Mouse (Mus musculus) cerebellum, adult 2 months (tissue): Measurements from ENCODE around the gene Sik2. TPM values are rescaled to one million over a fixed set of nuclear protein-coding genes. Genes with fewer than 3 reads are reported as not detected.

ENCODE experiments used
- DNase-seq, 2 experiments: peaks; one replicate each; pipeline ENCODE4 v3.0.0; 2021
- H3K27ac ChIP-seq: fragments of 200-500 bp; 2 replicates; pipeline ENCODE4 v1.5.1; 2012; ENCODE audit warnings: low read length, control low read depth, inconsistent platforms; ENCODE audit not compliant: insufficient read depth
- H3K27me3 ChIP-seq: fragments of 200-500 bp; 2 replicates; pipeline ENCODE4 v1.6.1; 2012; ENCODE audit warnings: inconsistent platforms, mild to moderate bottlenecking, low read length, moderate library complexity; ENCODE audit not compliant: control insufficient read depth, insufficient read depth
- H3K4me1 ChIP-seq: fragments of 200-500 bp; 2 replicates; pipeline ENCODE4 v1.6.1; 2011; ENCODE audit warnings: low read length; ENCODE audit not compliant: control insufficient read depth, insufficient read depth
- H3K4me3 ChIP-seq: fragments of 200-500 bp; replicated peaks from 2 replicates; pipeline ENCODE3; 2011; ENCODE audit warnings: mild to moderate bottlenecking, low read depth, low read length, control low read depth; ENCODE audit not compliant: insufficient read depth
- CTCF ChIP-seq: fragments of 200-500 bp; IDR thresholded peaks from 2 replicates; pipeline ENCODE4 v1.5.1; 2011; ENCODE audit warnings: low read depth, mild to moderate bottlenecking, control low read depth, low read length, moderate library complexity, borderline replicate concordance; ENCODE audit not compliant: insufficient read depth
- POLR2A ChIP-seq: fragments of 200-500 bp; IDR thresholded peaks from 2 replicates; pipeline ENCODE4 v1.6.1; 2011; ENCODE audit warnings: low read length, control low read depth, borderline replicate concordance; ENCODE audit not compliant: insufficient read depth
- WGBS: fragments of 180-500 bp; shearing (Covaris S2); methylation state at CpG from one replicate; pipeline ENCODE4 v1.1.7; 2018; 5-methylcytosine and 5-hydroxymethylcytosine counted together
- polyA plus RNA-seq: library from polyadenylated mRNA; depleted of rRNA; stranded (reverse); fragments of >200 nt; gene quantifications from 2 replicates; pipeline ENCODE4 v1.2.3, GENCODE M21; 2012

Gene Sik2
- polyA plus RNA-seq, 1 experiment = 23.6 TPM

GRCm38 (mm10) chr9:51008068-51008840 is 619 bp downstream of the Sik2 start:
- no peak for TF ChIP-seq CTCF
- no peak for TF ChIP-seq POLR2A
- no peaks in the 10 kb centered on the region for H3K27me3 ChIP-seq
- H3K4me3 ChIP-seq = peak overlapping the region; percentile 88
- H3K27ac ChIP-seq = peak overlapping the region; percentile 87
- H3K4me1 ChIP-seq = no peaks in the 10 kb centered on the region
- DNase-seq = no peak
- WGBS = under 1% methylated on average over 65 of the region's 65 CpGs

- DNase-seq = no peak
- TF ChIP-seq POLR2A = no peak
- Histone ChIP-seq H3K27me3 (no peaks in the 10 kb centered on the region), H3K4me1 (no peaks in the 10 kb centered on the region), H3K27ac (peak overlapping the region; percentile 49; the same call in 1 of the 2 replicates), H3K4me3 (peak overlapping the region; percentile 88)
- WGBS = 9% methylated on average over 10 of the region's 10 CpGs
Measured at GRCm38 (mm10) chr9:51007726-51008067, 1.2 kb downstream of the Sik2 start.

- H3K4me3 ChIP-seq = no peak overlapping the region
- 5% methylated on average over 4 of the region's 4 CpGs for WGBS
Measured at GRCm38 (mm10) chr9:51006846-51007245, 2.0 kb downstream of the Sik2 start.

GRCm38 (mm10) chr9:51004062-51004461 is 4.8 kb downstream of the Sik2 start:
- WGBS = 94% methylated on average over 1 of the region's 1 CpGs
- H3K4me3 ChIP-seq = no peak overlapping the region
- no peak for TF ChIP-seq POLR2A
- no peak for TF ChIP-seq CTCF
- H3K27me3 ChIP-seq = no peaks in the 10 kb centered on the region
- no peak overlapping the region for H3K27ac ChIP-seq
- no peaks in the 10 kb centered on the region for H3K4me1 ChIP-seq
- DNase-seq = no peak

More at GRCm38 (mm10) chr9:51006846-51007245, 2.0 kb downstream of the Sik2 start:
- Histone ChIP-seq H3K4me1 (no peaks in the 10 kb centered on the region), H3K27ac (no peak overlapping the region), H3K27me3 (no peaks in the 10 kb centered on the region)
- peak; percentile 59 to 68 for DNase-seq
- TF ChIP-seq POLR2A (no peak), CTCF (peak; percentile 44; the same call in 1 of the 2 replicates)

- no peak overlapping the region for H3K27ac ChIP-seq
- no peak for DNase-seq
- no peaks in the 10 kb centered on the region for H3K4me1 ChIP-seq
- no peaks in the 10 kb centered on the region for H3K27me3 ChIP-seq
- H3K4me3 ChIP-seq = no peak overlapping the region
- TF ChIP-seq CTCF (no peak), POLR2A (no peak)
Measured at GRCm38 (mm10) chr9:50986677-50987076, 22.2 kb downstream of the Sik2 start.

- Histone ChIP-seq H3K27ac (no peak overlapping the region), H3K4me1 (no peaks in the 10 kb centered on the region), H3K27me3 (no peaks in the 10 kb centered on the region), H3K4me3 (no peak overlapping the region)
- no peak for DNase-seq
- 24% methylated on average over 8 of the region's 8 CpGs for WGBS
- TF ChIP-seq CTCF (no peak), POLR2A (no peak)
Measured at GRCm38 (mm10) chr9:50986123-50986522, 22.8 kb downstream of the Sik2 start.

- no peak overlapping the region for H3K4me3 ChIP-seq
- WGBS = 94% methylated on average over 4 of the region's 4 CpGs
- DNase-seq = no peak
- no peak overlapping the region for H3K27ac ChIP-seq
- H3K4me1 ChIP-seq = peaks cover 5% of the 10 kb centered on the region; the same call in 1 of the 2 replicates
- no peak for TF ChIP-seq CTCF
- TF ChIP-seq POLR2A = no peak
- no peaks in the 10 kb centered on the region for H3K27me3 ChIP-seq
Measured at GRCm38 (mm10) chr9:50981499-50982190, 27.2 kb downstream of the Sik2 start.

- WGBS = 92% methylated on average over 7 of the region's 7 CpGs
- no peaks in the 10 kb centered on the region for H3K27me3 ChIP-seq
- peaks cover 8% of the 10 kb centered on the region; the same call in 1 of the 2 replicates for H3K4me1 ChIP-seq
Measured at GRCm38 (mm10) chr9:50974631-50975030, 34.2 kb downstream of the Sik2 start.

More at GRCm38 (mm10) chr9:50974631-50975030, 34.2 kb downstream of the Sik2 start:
- TF ChIP-seq POLR2A (no peak), CTCF (no peak)
- Histone ChIP-seq H3K4me3 (no peak overlapping the region), H3K27ac (no peak overlapping the region)
- DNase-seq = no peak
